Mouse (Mus musculus): ENCODE results near the gene Tspan18.

Gene Tspan18

GRCm38 (mm10) chr2:93333817-93334731, at the start of gene Tspan18:
Tspan18 (minus strand) TSS chr2:93334505.
- POLR2A ChIA-PET = interaction anchor here in 3 of 4 experiments (0.7 to 3.4 kb wide), 14 partner anchors 11 to 128 kb away, joined by 3 to 11 read pairs (median 4); no protein-coding TSS in a partner anchor
- CTCF ChIA-PET = interaction anchor here (0.5 to 3.3 kb wide), 57 partner anchors 9 to 1115 kb away, joined by 3 to 72 read pairs (median 4); partner anchors contain the start of gene Trp53i11 (in 1 of the 4)

- ChIA-PET POLR2A (no interaction called here), CTCF (interaction anchor here in 1 of 4 experiments (1.1 kb wide), 1 partner anchor 94 kb away, joined by 5 read pairs; no protein-coding TSS in a partner anchor)
Observed at GRCm38 (mm10) chr2:93383831-93384230, 49.5 kb upstream of the Tspan18 start.

- CTCF ChIA-PET = interaction anchor here in 1 of 4 experiments (1.0 kb wide), 1 partner anchor 163 kb away, joined by 3 read pairs; no protein-coding TSS in a partner anchor
- POLR2A ChIA-PET = no interaction called here
Observed at GRCm38 (mm10) chr2:93380680-93381089, 46.4 kb upstream of the Tspan18 start.

GRCm38 (mm10) chr2:93377797-93378196, 43.5 kb upstream of the Tspan18 start:
- ChIA-PET POLR2A (interaction anchor here in 1 of 4 experiments (1.7 kb wide), 1 partner anchor 9 kb away, joined by 3 read pairs; no protein-coding TSS in a partner anchor), CTCF (interaction anchor here (0.6 to 2.4 kb wide), 10 partner anchors 15 to 179 kb away, joined by 3 to 10 read pairs (median 5); no protein-coding TSS in a partner anchor)

GRCm38 (mm10) chr2:93377157-93377556, 42.9 kb upstream of the Tspan18 start:
- ChIA-PET CTCF (interaction anchor here (0.6 to 2.4 kb wide), 12 partner anchors 14 to 178 kb away, joined by 3 to 10 read pairs (median 5); partner anchors contain the start of gene Tspan18 (in 1 of the 4)), POLR2A (interaction anchor here in 1 of 4 experiments (1.7 kb wide), 1 partner anchor 10 kb away, joined by 3 read pairs; no protein-coding TSS in a partner anchor)

- CTCF ChIA-PET = interaction anchor here in 3 of 4 experiments (0.5 to 1.4 kb wide), 7 partner anchors 14 to 321 kb away, joined by 3 to 9 read pairs (median 4); partner anchors contain the start of gene Tspan18 (in 1 of the 3)
- POLR2A ChIA-PET = interaction anchor here in 2 of 4 experiments (0.6 kb wide), 2 partner anchors 30 to 304 kb away, joined by 3 read pairs; no protein-coding TSS in a partner anchor
Observed at GRCm38 (mm10) chr2:93372872-93373271, 38.6 kb upstream of the Tspan18 start.

GRCm38 (mm10) chr2:93372097-93372571, 37.8 kb upstream of the Tspan18 start:
- CTCF ChIA-PET = interaction anchor here in 3 of 4 experiments (0.5 to 1.4 kb wide), 3 partner anchors 38 to 145 kb away, joined by 3 to 12 read pairs (median 3); partner anchors contain the start of gene Tspan18 (in 1 of the 3)
- POLR2A ChIA-PET = no interaction called here

- POLR2A ChIA-PET = no interaction called here
- CTCF ChIA-PET = interaction anchor here in 2 of 4 experiments (1.2 kb wide), 2 partner anchors 49 to 52 kb away, joined by 3 read pairs; no protein-coding TSS in a partner anchor
Observed at GRCm38 (mm10) chr2:93368954-93369353, 34.6 kb upstream of the Tspan18 start.

GRCm38 (mm10) chr2:93367962-93368361, 33.7 kb upstream of the Tspan18 start:
- POLR2A ChIA-PET = no interaction called here
- CTCF ChIA-PET = no interaction called here

GRCm38 (mm10) chr2:93365411-93365810, 31.1 kb upstream of the Tspan18 start:
- CTCF ChIA-PET = interaction anchor here in 3 of 4 experiments (0.5 to 1.3 kb wide), 4 partner anchors 53 to 172 kb away, joined by 3 read pairs; no protein-coding TSS in a partner anchor
- POLR2A ChIA-PET = no interaction called here

- CTCF ChIA-PET = interaction anchor here in 2 of 4 experiments (0.7 to 1.3 kb wide), 3 partner anchors 53 to 138 kb away, joined by 3 read pairs; no protein-coding TSS in a partner anchor
Observed at GRCm38 (mm10) chr2:93364951-93365350, 30.6 kb upstream of the Tspan18 start.

GRCm38 (mm10) chr2:93361454-93361853, 27.1 kb upstream of the Tspan18 start:
- POLR2A ChIA-PET = interaction anchor here in 1 of 4 experiments (1.1 kb wide), 1 partner anchor 101 kb away, joined by 3 read pairs; no protein-coding TSS in a partner anchor
- CTCF ChIA-PET = interaction anchor here in 2 of 4 experiments (0.5 to 1.3 kb wide), 6 partner anchors 28 to 198 kb away, joined by 3 to 4 read pairs (median 3); no protein-coding TSS in a partner anchor

More at GRCm38 (mm10) chr2:93364951-93365350, 30.6 kb upstream of the Tspan18 start:
- POLR2A ChIA-PET = no interaction called here

GRCm38 (mm10) chr2:93360310-93360709, 26.0 kb upstream of the Tspan18 start:
- CTCF ChIA-PET = interaction anchor here in 1 of 4 experiments (0.7 kb wide), 1 partner anchor 45 kb away, joined by 3 read pairs; no protein-coding TSS in a partner anchor

GRCm38 (mm10) chr2:93357391-93357790, 23.1 kb upstream of the Tspan18 start:
- CTCF ChIA-PET = interaction anchor here in 2 of 4 experiments (0.6 to 1.3 kb wide), 3 partner anchors 24 to 141 kb away, joined by 3 to 4 read pairs (median 4); no protein-coding TSS in a partner anchor
- POLR2A ChIA-PET = interaction anchor here in 3 of 4 experiments (0.6 to 1.1 kb wide), 3 partner anchors 20 to 828 kb away, joined by 3 read pairs; no protein-coding TSS in a partner anchor

More at GRCm38 (mm10) chr2:93360310-93360709, 26.0 kb upstream of the Tspan18 start:
- POLR2A ChIA-PET = no interaction called here

- POLR2A ChIA-PET = no interaction called here
- CTCF ChIA-PET = interaction anchor here in 2 of 4 experiments (1.1 to 1.3 kb wide), 2 partner anchors 23 to 129 kb away, joined by 3 to 4 read pairs; no protein-coding TSS in a partner anchor
Observed at GRCm38 (mm10) chr2:93355845-93356244, 21.5 kb upstream of the Tspan18 start.

GRCm38 (mm10) chr2:93354621-93355020, 20.3 kb upstream of the Tspan18 start:
- POLR2A ChIA-PET = no interaction called here
- CTCF ChIA-PET = interaction anchor here in 2 of 4 experiments (0.7 to 1.1 kb wide), 2 partner anchors 122 to 128 kb away, joined by 3 read pairs; no protein-coding TSS in a partner anchor

GRCm38 (mm10) chr2:93353725-93354124, 19.4 kb upstream of the Tspan18 start:
- POLR2A ChIA-PET = interaction anchor here in 1 of 4 experiments (0.6 to 0.7 kb wide), 2 partner anchors 30 to 498 kb away, joined by 3 to 4 read pairs; no protein-coding TSS in a partner anchor
- CTCF ChIA-PET = interaction anchor here in 1 of 4 experiments (0.7 kb wide), 1 partner anchor 123 kb away, joined by 3 read pairs; no protein-coding TSS in a partner anchor

All from embryonic stem cell, embryonic (primary cell).